Mouse (Mus musculus): ENCODE data around the gene Ephb2. TPM values are rescaled to one million over a fixed set of nuclear protein-coding genes. Genes with fewer than 3 reads are reported as not detected.
A peak's percentile ranks its signal among the peaks of the same experiment; 100 is the strongest.

Gene Ephb2
- polyA plus RNA-seq, 1 experiment from 2014 or later = 21.5 TPM

GRCm38 (mm10) chr4:136834439-136834814 lies 1.4 kb downstream of the Ephb2 start:
- DNase-seq (ENCODE audit: low spot score) = no peak
- Histone ChIP-seq H3K27ac (peak overlapping the region; percentile 99), H3K27me3 (ENCODE audit: insufficient read depth, poor library complexity, severe bottlenecking) (peaks cover 30% of the 10 kb centered on the region), H3K9me3 (no peaks in the 10 kb centered on the region), H3K4me3 (peak overlapping the region; percentile 98), H3K36me3 (no peaks in the 10 kb centered on the region), H3K4me1 (replicated peaks) (peaks cover 93% of the 10 kb centered on the region)
- 17% methylated on average over 12 of the region's 12 CpGs for WGBS

- 76% methylated on average over 21 of the region's 21 CpGs for WGBS
- DNase-seq (ENCODE audit: low spot score) = no peak
- H3K27ac ChIP-seq = peak overlapping the region; percentile 99
Observed at GRCm38 (mm10) chr4:136833619-136834351, 2.0 kb downstream of the Ephb2 start.

GRCm38 (mm10) chr4:136832559-136833232 lies 3.1 kb downstream of the Ephb2 start:
- Histone ChIP-seq H3K27me3 (ENCODE audit: insufficient read depth, poor library complexity, severe bottlenecking) (peaks cover 18% of the 10 kb centered on the region), H3K36me3 (peaks cover 4% of the 10 kb centered on the region), H3K27ac (no peak overlapping the region), H3K4me1 (replicated peaks) (peaks cover 95% of the 10 kb centered on the region), H3K9me3 (no peaks in the 10 kb centered on the region), H3K4me3 (peak overlapping the region; percentile 98; the same call in 1 of the 2 replicates)
- DNase-seq (ENCODE audit: low spot score) = no peak
- WGBS = 80% methylated on average over 16 of the region's 16 CpGs

More at GRCm38 (mm10) chr4:136833619-136834351, 2.0 kb downstream of the Ephb2 start:
- H3K4me1 ChIP-seq (replicated peaks) = peaks cover 94% of the 10 kb centered on the region
- H3K9me3 ChIP-seq = no peaks in the 10 kb centered on the region
- H3K27me3 ChIP-seq (ENCODE audit: insufficient read depth, poor library complexity, severe bottlenecking) = peaks cover 26% of the 10 kb centered on the region
- H3K4me3 ChIP-seq = peak overlapping the region; percentile 98
- H3K36me3 ChIP-seq = no peaks in the 10 kb centered on the region

- H3K36me3 ChIP-seq = peaks cover 21% of the 10 kb centered on the region
- H3K9me3 ChIP-seq = no peaks in the 10 kb centered on the region
- H3K27me3 ChIP-seq (ENCODE audit: insufficient read depth, poor library complexity, severe bottlenecking) = peaks cover 18% of the 10 kb centered on the region; the same call in 1 of the 2 replicates
- H3K4me3 ChIP-seq = peak overlapping the region; percentile 31
- peaks cover 95% of the 10 kb centered on the region for H3K4me1 ChIP-seq (replicated peaks)
- peak overlapping the region; percentile 76 for H3K27ac ChIP-seq
- 37% methylated on average over 9 of the region's 9 CpGs for WGBS
- DNase-seq (ENCODE audit: low spot score) = peak; percentile 38
Observed at GRCm38 (mm10) chr4:136830272-136830823, 5.4 kb downstream of the Ephb2 start.

GRCm38 (mm10) chr4:136829837-136830236 lies 6.0 kb downstream of the Ephb2 start:
- no peak for DNase-seq (ENCODE audit: low spot score)
- WGBS = 12% methylated on average over 9 of the region's 9 CpGs
- peak overlapping the region; percentile 76 for H3K27ac ChIP-seq
- H3K4me1 ChIP-seq (replicated peaks) = peaks cover 95% of the 10 kb centered on the region
- H3K4me3 ChIP-seq = peak overlapping the region; percentile 31
- no peaks in the 10 kb centered on the region for H3K9me3 ChIP-seq
- peaks cover 13% of the 10 kb centered on the region; the same call in 1 of the 2 replicates for H3K27me3 ChIP-seq (ENCODE audit: insufficient read depth, poor library complexity, severe bottlenecking)
- H3K36me3 ChIP-seq = peaks cover 26% of the 10 kb centered on the region

- DNase-seq (ENCODE audit: low spot score) = no peak
- Histone ChIP-seq H3K27ac (peak overlapping the region; percentile 76; the same call in 1 of the 2 replicates), H3K27me3 (ENCODE audit: insufficient read depth, poor library complexity, severe bottlenecking) (peaks cover 9% of the 10 kb centered on the region; the same call in 1 of the 2 replicates), H3K36me3 (peaks cover 35% of the 10 kb centered on the region), H3K4me3 (no peak overlapping the region), H3K4me1 (replicated peaks) (peaks cover 88% of the 10 kb centered on the region), H3K9me3 (no peaks in the 10 kb centered on the region)
- WGBS = 49% methylated on average over 11 of the region's 11 CpGs
Observed at GRCm38 (mm10) chr4:136828664-136829569, 6.9 kb downstream of the Ephb2 start.

- no peak for DNase-seq (ENCODE audit: low spot score)
- Histone ChIP-seq H3K36me3 (peaks cover 36% of the 10 kb centered on the region), H3K27ac (peak overlapping the region; percentile 31), H3K4me1 (replicated peaks) (peaks cover 85% of the 10 kb centered on the region), H3K4me3 (no peak overlapping the region), H3K27me3 (ENCODE audit: insufficient read depth, poor library complexity, severe bottlenecking) (no peaks in the 10 kb centered on the region), H3K9me3 (no peaks in the 10 kb centered on the region)
- 67% methylated on average over 18 of the region's 18 CpGs for WGBS
Observed at GRCm38 (mm10) chr4:136824935-136825552, 10.7 kb downstream of the Ephb2 start.

GRCm38 (mm10) chr4:136820069-136820522 lies 15.7 kb downstream of the Ephb2 start:
- peak overlapping the region; percentile 89 for H3K27ac ChIP-seq
- H3K4me3 ChIP-seq = peak overlapping the region; percentile 21
- peaks cover 24% of the 10 kb centered on the region for H3K36me3 ChIP-seq
- no peaks in the 10 kb centered on the region for H3K27me3 ChIP-seq (ENCODE audit: insufficient read depth, poor library complexity, severe bottlenecking)
- no peaks in the 10 kb centered on the region for H3K9me3 ChIP-seq
- WGBS = 12% methylated on average over 10 of the region's 10 CpGs
- DNase-seq (ENCODE audit: low spot score) = peak; percentile 56
- H3K4me1 ChIP-seq (replicated peaks) = peaks cover 85% of the 10 kb centered on the region

- DNase-seq (ENCODE audit: low spot score) = no peak
- WGBS = 55% methylated on average over 7 of the region's 7 CpGs
- H3K4me1 ChIP-seq (replicated peaks) = peaks cover 87% of the 10 kb centered on the region
- H3K4me3 ChIP-seq = no peak overlapping the region
- peak overlapping the region; percentile 60; the same call in 1 of the 2 replicates for H3K27ac ChIP-seq
- H3K9me3 ChIP-seq = no peaks in the 10 kb centered on the region
- peaks cover 12% of the 10 kb centered on the region for H3K36me3 ChIP-seq
- no peaks in the 10 kb centered on the region for H3K27me3 ChIP-seq (ENCODE audit: insufficient read depth, poor library complexity, severe bottlenecking)
Observed at GRCm38 (mm10) chr4:136816701-136817100, 19.1 kb downstream of the Ephb2 start.

- H3K36me3 ChIP-seq = peaks cover 12% of the 10 kb centered on the region
- peak overlapping the region; percentile 50; the same call in 1 of the 2 replicates for H3K27ac ChIP-seq
- 74% methylated on average over 5 of the region's 5 CpGs for WGBS
- H3K9me3 ChIP-seq = no peaks in the 10 kb centered on the region
- H3K27me3 ChIP-seq (ENCODE audit: insufficient read depth, poor library complexity, severe bottlenecking) = no peaks in the 10 kb centered on the region
- H3K4me1 ChIP-seq (replicated peaks) = peaks cover 87% of the 10 kb centered on the region
- H3K4me3 ChIP-seq = no peak overlapping the region
- no peak for DNase-seq (ENCODE audit: low spot score)
Observed at GRCm38 (mm10) chr4:136815364-136815763, 20.4 kb downstream of the Ephb2 start.

- H3K4me1 ChIP-seq (replicated peaks) = peaks cover 90% of the 10 kb centered on the region
- no peak for DNase-seq (ENCODE audit: low spot score)
- no peaks in the 10 kb centered on the region for H3K27me3 ChIP-seq (ENCODE audit: insufficient read depth, poor library complexity, severe bottlenecking)
- H3K36me3 ChIP-seq = peaks cover 16% of the 10 kb centered on the region
- H3K4me3 ChIP-seq = no peak overlapping the region
- H3K9me3 ChIP-seq = no peaks in the 10 kb centered on the region
- H3K27ac ChIP-seq = peak overlapping the region; percentile 63
- 71% methylated on average over 4 of the region's 4 CpGs for WGBS
Observed at GRCm38 (mm10) chr4:136812543-136812942, 23.2 kb downstream of the Ephb2 start.

Data from hindbrain, embryonic 10.5 days (tissue).